Mouse (Mus musculus): ENCODE measurements around the gene Pacsin1. TPM values are rescaled to one million over a fixed set of nuclear protein-coding genes. Genes with fewer than 3 reads are reported as not detected.

The Pacsin1 gene
- 2.6 and 2.7 TPM in 2 replicates for polyA plus RNA-seq (2015; fragmentation: Nextera tagmentation; extraction: Ambion mirVana)

- Histone ChIP-seq H3K4me2 (replicated peaks) (peak within 1 kb of the TSS; percentile 91), H3K4me3 (replicated peaks) (peak within 1 kb of the TSS; percentile 45), H3K27me3 (replicated peaks) (peaks cover 25% of the 10 kb centered on the region), H3K4me1 (replicated peaks) (peaks cover 10% of the 10 kb centered on the region), H3K27ac (no peak within 1 kb of the TSS), H3K9ac (peak within 1 kb of the TSS; percentile 30), H3K9me3 (no peaks in the 10 kb centered on the region), H3K36me3 (no peaks in the 10 kb centered on the region)
- ATAC-seq, result peak; percentile 74
- 1% methylated on average over 49 of the region's 65 CpGs for WGBS
Observed at GRCm38 (mm10) chr17:27655089-27656010, at the start of gene Pacsin1. Gene Pacsin1 (plus strand): TSS chr17:27655509.

GRCm38 (mm10) chr17:27609576-27609975 lies 45.7 kb upstream of the Pacsin1 start:
- Histone ChIP-seq H3K27ac (no peak overlapping the region), H3K9me3 (no peaks in the 10 kb centered on the region), H3K4me3 (replicated peaks) (no peak overlapping the region), H3K9ac (no peak overlapping the region), H3K4me1 (replicated peaks) (peaks cover 21% of the 10 kb centered on the region), H3K27me3 (replicated peaks) (no peaks in the 10 kb centered on the region), H3K36me3 (0 out of 2 replicates have a peak, but pooled peaks cover 4% of the 10 kb centered on the region), H3K4me2 (replicated peaks) (no peak overlapping the region)
- ATAC-seq, result no peak
- WGBS, result 84% methylated on average over 7 of the region's 7 CpGs

- Histone ChIP-seq H3K27ac (no peak overlapping the region), H3K4me1 (replicated peaks) (peaks cover 21% of the 10 kb centered on the region), H3K9me3 (no peaks in the 10 kb centered on the region), H3K4me3 (replicated peaks) (no peak overlapping the region), H3K4me2 (replicated peaks) (no peak overlapping the region), H3K27me3 (replicated peaks) (no peaks in the 10 kb centered on the region), H3K36me3 (0 out of 2 replicates have a peak, but pooled peaks cover 4% of the 10 kb centered on the region), H3K9ac (no peak overlapping the region)
- no peak for ATAC-seq
- 67% methylated on average over 10 of the region's 10 CpGs for WGBS
Observed at GRCm38 (mm10) chr17:27610679-27611518, 44.4 kb upstream of the Pacsin1 start.

- no peak overlapping the region for H3K27ac ChIP-seq
- no peak for ATAC-seq
- 43% methylated on average over 3 of the region's 3 CpGs for WGBS
Observed at GRCm38 (mm10) chr17:27611519-27611884, 43.8 kb upstream of the Pacsin1 start.

GRCm38 (mm10) chr17:27611994-27612393 lies 43.3 kb upstream of the Pacsin1 start:
- ATAC-seq, result no peak
- no peaks in the 10 kb centered on the region for H3K27me3 ChIP-seq (replicated peaks)
- no peak overlapping the region for H3K27ac ChIP-seq
- no peak overlapping the region for H3K4me3 ChIP-seq (replicated peaks)
- H3K4me1 ChIP-seq (replicated peaks), result peaks cover 21% of the 10 kb centered on the region
- H3K9ac ChIP-seq, result no peak overlapping the region
- H3K4me2 ChIP-seq (replicated peaks), result no peak overlapping the region
- H3K36me3 ChIP-seq, result 0 out of 2 replicates have a peak, but pooled peaks cover 10% of the 10 kb centered on the region
- WGBS, result 77% methylated on average over 5 of the region's 5 CpGs
- no peaks in the 10 kb centered on the region for H3K9me3 ChIP-seq

More at GRCm38 (mm10) chr17:27611519-27611884, 43.8 kb upstream of the Pacsin1 start:
- H3K4me2 ChIP-seq (replicated peaks), result no peak overlapping the region
- H3K9ac ChIP-seq, result no peak overlapping the region
- H3K36me3 ChIP-seq, result 0 out of 2 replicates have a peak, but pooled peaks cover 5% of the 10 kb centered on the region
- H3K4me3 ChIP-seq (replicated peaks), result no peak overlapping the region
- H3K4me1 ChIP-seq (replicated peaks), result peaks cover 21% of the 10 kb centered on the region
- no peaks in the 10 kb centered on the region for H3K27me3 ChIP-seq (replicated peaks)
- no peaks in the 10 kb centered on the region for H3K9me3 ChIP-seq

GRCm38 (mm10) chr17:27613016-27613415 lies 42.3 kb upstream of the Pacsin1 start:
- H3K4me3 ChIP-seq (replicated peaks), result no peak overlapping the region
- H3K4me1 ChIP-seq (replicated peaks), result peaks cover 21% of the 10 kb centered on the region
- H3K9ac ChIP-seq, result no peak overlapping the region
- H3K36me3 ChIP-seq, result 0 out of 2 replicates have a peak, but pooled peaks cover 10% of the 10 kb centered on the region
- no peaks in the 10 kb centered on the region for H3K27me3 ChIP-seq (replicated peaks)
- no peak for ATAC-seq
- WGBS, result 82% methylated on average over 4 of the region's 4 CpGs
- no peak overlapping the region for H3K4me2 ChIP-seq (replicated peaks)
- H3K27ac ChIP-seq, result 0 out of 2 replicates have a peak overlapping the region, but pooled peaks have one; percentile 3
- H3K9me3 ChIP-seq, result no peaks in the 10 kb centered on the region

GRCm38 (mm10) chr17:27615388-27615787 lies 39.9 kb upstream of the Pacsin1 start:
- Histone ChIP-seq H3K36me3 (0 out of 2 replicates have a peak, but pooled peaks cover 6% of the 10 kb centered on the region), H3K9ac (no peak overlapping the region), H3K27me3 (replicated peaks) (no peaks in the 10 kb centered on the region), H3K4me3 (replicated peaks) (no peak overlapping the region), H3K4me2 (replicated peaks) (no peak overlapping the region), H3K9me3 (no peaks in the 10 kb centered on the region), H3K4me1 (replicated peaks) (peaks cover 21% of the 10 kb centered on the region), H3K27ac (no peak overlapping the region)
- 76% methylated on average over 7 of the region's 7 CpGs for WGBS
- no peak for ATAC-seq

GRCm38 (mm10) chr17:27621161-27621560 lies 34.1 kb upstream of the Pacsin1 start:
- H3K4me1 ChIP-seq (replicated peaks), result peaks cover 10% of the 10 kb centered on the region; the same call in 1 of the 2 replicates
- 46% methylated on average over 8 of the region's 8 CpGs for WGBS
- H3K36me3 ChIP-seq, result 0 out of 2 replicates have a peak, but pooled peaks cover 6% of the 10 kb centered on the region
- no peak overlapping the region for H3K9ac ChIP-seq
- H3K4me3 ChIP-seq (replicated peaks), result peak overlapping the region; percentile 90
- no peak overlapping the region for H3K27ac ChIP-seq
- no peaks in the 10 kb centered on the region for H3K9me3 ChIP-seq
- H3K27me3 ChIP-seq (replicated peaks), result no peaks in the 10 kb centered on the region
- ATAC-seq, result no peak
- peak overlapping the region; percentile 74 for H3K4me2 ChIP-seq (replicated peaks)

- H3K9ac ChIP-seq, result peak overlapping the region; percentile 99
- H3K27ac ChIP-seq, result peak overlapping the region; percentile 93
- H3K4me3 ChIP-seq (replicated peaks), result peak overlapping the region; percentile 90
- H3K9me3 ChIP-seq, result no peaks in the 10 kb centered on the region
- no peaks in the 10 kb centered on the region for H3K27me3 ChIP-seq (replicated peaks)
- 0 out of 2 replicates have a peak, but pooled peaks cover 2% of the 10 kb centered on the region for H3K36me3 ChIP-seq
- peak overlapping the region; percentile 74 for H3K4me2 ChIP-seq (replicated peaks)
- peaks cover 15% of the 10 kb centered on the region for H3K4me1 ChIP-seq (replicated peaks)
- WGBS, result 3% methylated on average over 23 of the region's 23 CpGs
- no peak for ATAC-seq
Observed at GRCm38 (mm10) chr17:27621705-27622531, 33.4 kb upstream of the Pacsin1 start.

- WGBS, result under 1% methylated on average over 76 of the region's 80 CpGs
- Histone ChIP-seq H3K36me3 (no peaks in the 10 kb centered on the region), H3K9ac (peak overlapping the region; percentile 99), H3K4me1 (replicated peaks) (peaks cover 16% of the 10 kb centered on the region), H3K27me3 (replicated peaks) (no peaks in the 10 kb centered on the region), H3K9me3 (no peaks in the 10 kb centered on the region), H3K4me3 (replicated peaks) (peak overlapping the region; percentile 90), H3K4me2 (replicated peaks) (peak overlapping the region; percentile 74), H3K27ac (peak overlapping the region; percentile 93)
- peak; percentile 67 for ATAC-seq
Observed at GRCm38 (mm10) chr17:27622611-27623359, 32.5 kb upstream of the Pacsin1 start.

Data from intestine, embryonic 15.5 days (tissue).